Mouse (Mus musculus) cerebellum, adult 2 months (tissue): ENCODE measurements around the gene Mon2.

Source experiments
- CTCF ChIP-seq: fragments of 200-500 bp; IDR thresholded peaks from 2 replicates; pipeline ENCODE4 v1.5.1; 2011; ENCODE audit warnings: low read depth, mild to moderate bottlenecking, control low read depth, low read length, moderate library complexity, borderline replicate concordance; ENCODE audit not compliant: insufficient read depth
- POLR2A ChIP-seq: fragments of 200-500 bp; IDR thresholded peaks from 2 replicates; pipeline ENCODE4 v1.6.1; 2011; ENCODE audit warnings: low read length, control low read depth, borderline replicate concordance; ENCODE audit not compliant: insufficient read depth

GRCm38 (mm10) chr10:122991648-122992047 lies 84.7 kb downstream of the Mon2 start:
- TF ChIP-seq CTCF, result no peak
- no peak for TF ChIP-seq POLR2A
